Mouse (Mus musculus): ENCODE measurements around the gene Shoc2.
"Not testable (repeated sequence)": the region's sequence is repeated elsewhere in the genome, so short reads cannot be mapped to it uniquely, and the experiment has no call there.

Gene Shoc2

GRCm38 (mm10) chr19:53933050-53933449 is 11.1 kb upstream of the Shoc2 start:
- DNase-seq (ENCODE audit: low spot score in 2 of 2), result no peak

DNA sequence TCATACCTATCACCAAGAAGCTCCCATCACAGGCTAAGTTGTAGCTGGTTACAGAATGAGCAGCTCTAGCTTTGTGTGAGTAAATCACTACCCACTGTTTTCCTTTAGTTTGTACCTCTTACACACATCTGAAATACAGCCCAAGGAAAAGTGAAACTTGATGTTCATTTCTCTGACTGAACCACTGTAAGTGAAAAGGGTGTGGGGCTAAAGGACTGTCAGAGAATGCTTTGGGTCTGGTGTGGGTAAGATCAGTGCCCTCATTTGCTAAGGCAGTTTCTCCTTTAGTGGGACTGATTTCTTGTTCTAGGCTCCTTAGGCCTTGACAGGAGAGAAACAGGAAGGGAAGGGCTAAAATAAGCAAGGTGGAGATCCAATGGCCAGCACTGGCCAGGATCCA is 10.1 kb upstream of the Shoc2 start:
- DNase-seq (ENCODE audit: low spot score in 2 of 2), result no peak

GRCm38 (mm10) chr19:53939467-53939866 is 4.6 kb upstream of the Shoc2 start:
- DNase-seq (ENCODE audit: low spot score in 2 of 2), result no peak

GRCm38 (mm10) chr19:53941139-53941538 is 3.0 kb upstream of the Shoc2 start:
- no peak for DNase-seq (ENCODE audit: low spot score in 2 of 2)

GRCm38 (mm10) chr19:53942342-53942741 is 1.8 kb upstream of the Shoc2 start:
- DNase-seq (ENCODE audit: low spot score in 2 of 2), result no peak

- no peak for DNase-seq (ENCODE audit: low spot score in 2 of 2)
Observed at GRCm38 (mm10) chr19:53944786-53945169, 672 bp downstream of the Shoc2 start.

DNA sequence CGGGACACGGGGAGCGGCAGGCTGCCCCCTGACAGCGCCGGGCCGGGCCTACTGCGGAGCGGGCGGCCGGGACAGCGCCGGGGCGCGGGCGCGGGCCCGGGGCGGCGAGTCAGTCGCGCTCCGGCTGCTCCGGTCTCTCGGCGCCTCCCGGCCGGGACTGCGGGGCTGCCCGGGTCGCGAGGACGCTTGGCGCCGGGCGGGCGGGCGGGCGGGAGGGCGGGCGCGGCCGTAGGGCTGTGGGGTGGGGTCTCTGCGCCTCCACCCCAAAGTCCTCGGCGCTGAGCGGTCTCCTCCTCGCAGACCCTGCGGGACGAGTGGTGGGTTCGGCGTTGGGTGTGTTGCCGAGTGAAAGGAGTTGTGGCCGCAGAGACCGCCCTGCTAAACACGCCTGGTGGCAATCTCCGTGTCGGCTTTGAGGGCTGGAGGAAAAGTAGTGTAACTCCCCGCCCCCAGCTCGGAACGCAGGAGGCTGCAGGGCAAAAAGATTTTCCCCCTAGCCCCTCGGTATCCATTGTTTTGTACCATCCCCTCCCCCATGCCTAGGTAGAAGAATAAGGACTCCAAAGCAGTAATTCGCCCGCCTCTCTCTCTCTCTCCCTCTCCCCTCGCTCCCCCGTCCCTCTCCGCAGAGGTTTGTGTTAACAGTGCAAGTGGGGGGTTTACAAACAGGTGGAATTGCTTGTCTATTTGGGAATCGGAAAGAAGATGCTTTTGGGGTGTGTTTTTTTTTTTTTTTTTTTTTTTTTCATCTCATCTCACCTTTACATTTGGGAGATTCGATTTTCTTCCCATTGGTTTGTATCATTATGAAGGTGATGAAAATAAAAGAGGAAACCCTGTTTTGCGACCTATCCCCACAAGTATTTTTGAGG is 1.3 kb downstream of the Shoc2 start:
- peak; percentile 18 to 21 for DNase-seq (ENCODE audit: low spot score in 2 of 2)

- no peak for DNase-seq (ENCODE audit: low spot score in 2 of 2)
Observed at GRCm38 (mm10) chr19:53957513-53957912, 13.4 kb downstream of the Shoc2 start.

- DNase-seq (ENCODE audit: low spot score in 2 of 2), result no peak
Observed at GRCm38 (mm10) chr19:53962511-53962910, 18.4 kb downstream of the Shoc2 start.

- DNase-seq (ENCODE audit: low spot score in 2 of 2), result not testable (repeated sequence)
Observed at GRCm38 (mm10) chr19:53964347-53964746, 20.2 kb downstream of the Shoc2 start.

- no peak for DNase-seq (ENCODE audit: low spot score in 2 of 2)
Observed at GRCm38 (mm10) chr19:53964910-53965633, 21.0 kb downstream of the Shoc2 start.

DNA sequence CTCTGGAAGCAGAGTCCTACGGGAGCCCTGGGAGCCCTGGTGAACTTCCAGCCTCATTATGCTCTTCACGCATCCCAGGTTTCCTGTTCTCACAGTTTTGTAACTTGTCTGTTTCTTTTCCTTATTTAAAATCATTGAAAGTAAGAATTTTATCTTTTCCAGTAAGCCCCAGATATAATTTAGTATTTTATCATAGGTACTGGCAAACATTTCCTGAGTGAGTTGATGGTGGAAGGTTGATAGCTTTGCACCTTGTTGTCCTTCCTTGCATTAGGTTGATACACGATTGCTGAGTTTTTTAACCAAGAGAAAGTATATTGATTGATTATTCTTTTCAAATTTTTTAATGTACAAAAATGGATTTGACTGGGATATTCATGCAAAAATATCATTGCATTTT is 25.1 kb downstream of the Shoc2 start:
- DNase-seq (ENCODE audit: low spot score in 2 of 2), result no peak

GRCm38 (mm10) chr19:53971938-53972337 is 27.8 kb downstream of the Shoc2 start:
- DNase-seq (ENCODE audit: low spot score in 2 of 2), result no peak

DNA sequence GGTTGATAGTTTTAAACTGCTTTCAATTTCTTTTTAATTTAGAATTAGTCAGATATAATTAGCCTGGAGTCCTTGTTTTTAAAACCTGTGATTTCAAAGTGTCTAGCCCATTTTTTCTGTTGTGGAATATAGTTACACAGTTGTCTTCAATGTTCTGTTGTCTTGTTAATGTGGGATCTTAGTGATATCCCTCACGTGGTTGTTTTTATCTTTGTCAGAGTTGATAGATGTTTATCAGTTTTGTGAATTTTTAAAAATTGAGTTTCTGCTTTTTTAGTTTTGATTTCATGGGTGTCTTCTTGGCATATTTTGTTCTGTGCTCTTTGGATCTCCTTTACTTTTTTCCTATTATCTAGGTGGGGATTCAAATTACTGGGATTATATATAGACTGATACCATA is 29.6 kb downstream of the Shoc2 start:
- DNase-seq (ENCODE audit: low spot score in 2 of 2), result no peak

- DNase-seq (ENCODE audit: low spot score in 2 of 2), result no peak
Observed at GRCm38 (mm10) chr19:53982041-53982440, 37.9 kb downstream of the Shoc2 start.

GRCm38 (mm10) chr19:53983336-53983735 is 39.2 kb downstream of the Shoc2 start:
- no peak for DNase-seq (ENCODE audit: low spot score in 2 of 2)

DNA sequence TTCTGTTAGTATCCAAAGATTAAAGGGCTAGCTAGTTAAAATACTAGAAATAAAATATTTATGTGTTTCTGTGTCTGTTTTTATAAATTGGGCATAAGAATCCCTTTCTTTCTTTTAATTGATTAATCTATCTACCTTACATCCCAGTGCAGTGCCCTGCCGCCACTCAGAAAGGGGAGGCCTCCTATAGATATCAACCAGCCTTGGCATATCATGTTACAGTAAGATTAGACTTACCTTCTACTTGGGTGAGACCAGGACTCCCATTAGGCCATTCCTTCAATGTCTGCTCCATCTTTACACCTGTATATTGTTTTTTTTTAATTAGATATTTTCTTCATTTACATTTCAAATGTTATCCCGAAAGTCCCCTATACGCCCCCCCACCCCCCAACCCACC is 40.5 kb downstream of the Shoc2 start:
- no peak for DNase-seq (ENCODE audit: low spot score in 2 of 2)

DNA sequence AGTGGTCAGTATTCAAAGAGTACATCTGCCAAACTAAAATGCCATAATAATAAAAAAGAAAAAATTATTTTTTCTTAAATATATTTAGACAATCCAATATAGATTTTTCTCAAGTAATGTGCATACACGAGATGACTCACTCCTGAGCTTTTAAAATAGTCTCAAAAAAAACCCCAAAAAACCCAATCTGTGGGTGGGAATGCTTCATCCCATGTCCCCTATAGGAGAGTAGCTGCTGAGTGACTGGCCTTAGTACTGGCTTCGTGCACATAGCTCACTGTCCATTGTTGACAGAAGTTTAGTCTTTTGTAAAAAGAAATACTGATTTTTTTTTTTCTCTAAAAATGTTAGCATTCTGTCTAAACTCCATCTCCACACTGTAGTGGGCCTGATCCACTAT is 46.4 kb downstream of the Shoc2 start:
- DNase-seq (ENCODE audit: low spot score in 2 of 2), result no peak

GRCm38 (mm10) chr19:53993860-53994259 is 49.8 kb downstream of the Shoc2 start:
- DNase-seq (ENCODE audit: low spot score in 2 of 2), result no peak

- DNase-seq (ENCODE audit: low spot score in 2 of 2), result no peak
Observed at GRCm38 (mm10) chr19:53994276-53994675, 50.2 kb downstream of the Shoc2 start.

DNA sequence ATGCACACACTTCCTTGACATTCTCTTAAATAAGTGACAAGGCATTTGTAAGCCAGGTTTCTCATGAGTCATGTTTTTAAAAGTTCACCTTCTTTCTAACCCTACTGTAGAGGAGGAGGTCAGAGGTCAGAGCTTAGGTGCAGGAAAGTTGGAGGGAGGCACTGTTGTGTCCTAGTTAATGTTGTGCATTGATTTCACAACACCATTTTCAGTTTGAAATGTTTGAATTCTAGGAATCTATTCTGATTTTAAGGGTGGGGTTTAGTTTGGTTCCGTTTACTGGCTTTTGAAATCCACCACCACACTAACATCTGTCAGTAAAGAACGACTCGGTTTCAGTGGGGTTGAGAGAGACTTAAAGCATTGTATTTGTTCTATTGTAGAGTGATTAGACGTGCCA is 66.9 kb downstream of the Shoc2 start:
- DNase-seq (ENCODE audit: low spot score in 2 of 2), result no peak

- DNase-seq (ENCODE audit: low spot score in 2 of 2), result no peak
Observed at GRCm38 (mm10) chr19:54014999-54015398, 70.9 kb downstream of the Shoc2 start.

DNA sequence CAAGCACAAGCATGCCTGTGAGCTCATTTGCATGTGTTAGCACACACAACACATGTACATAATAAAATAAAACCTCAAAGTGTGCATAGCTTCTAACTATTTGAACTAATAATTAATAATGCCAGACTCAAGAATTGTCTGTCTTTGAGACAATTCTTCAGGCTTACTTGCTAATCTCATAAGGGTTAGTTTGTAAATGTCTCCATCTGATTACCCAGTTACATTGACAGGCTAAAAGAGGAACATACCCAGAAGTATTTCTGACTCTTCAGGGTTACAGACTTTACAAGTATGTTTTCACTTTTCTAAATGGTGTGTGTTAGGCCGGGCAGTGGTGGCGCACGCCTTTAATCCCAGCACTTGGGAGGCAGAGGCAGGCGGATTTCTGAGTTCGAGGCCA is 71.4 kb downstream of the Shoc2 start:
- DNase-seq (ENCODE audit: low spot score in 2 of 2), result no peak
